Mouse (Mus musculus) retina, embryonic 14.5 days (tissue): ENCODE results near the gene Kctd19.
A peak's percentile ranks its signal among the peaks of the same experiment; 100 is the strongest.

Experiments
- DNase-seq: peaks from one replicate; pipeline ENCODE4 v3.0.0-alpha.2; 2015; ENCODE audit warnings: low spot score

Gene Kctd19

DNA sequence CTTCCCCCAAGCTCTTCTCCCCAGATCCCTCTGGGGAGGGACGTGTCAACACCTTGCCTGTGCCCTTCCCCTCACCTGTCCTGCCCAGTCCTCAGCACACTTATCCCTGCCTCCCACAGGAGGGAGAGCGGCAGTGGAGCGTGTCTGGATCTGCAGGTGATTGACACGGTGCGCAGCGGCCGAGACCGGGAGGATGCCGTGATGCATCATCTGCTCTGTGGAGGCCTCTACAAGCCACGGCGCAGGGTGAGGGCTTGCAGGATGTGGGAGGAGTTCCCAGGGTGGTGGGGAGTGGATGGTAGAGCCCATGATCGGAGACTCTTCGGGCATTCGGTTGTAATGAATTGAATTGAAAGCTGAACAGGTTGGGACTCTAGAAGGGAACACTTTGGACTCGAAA lies 54.1 kb downstream of the Kctd19 start:
- DNase-seq, result no peak

DNA sequence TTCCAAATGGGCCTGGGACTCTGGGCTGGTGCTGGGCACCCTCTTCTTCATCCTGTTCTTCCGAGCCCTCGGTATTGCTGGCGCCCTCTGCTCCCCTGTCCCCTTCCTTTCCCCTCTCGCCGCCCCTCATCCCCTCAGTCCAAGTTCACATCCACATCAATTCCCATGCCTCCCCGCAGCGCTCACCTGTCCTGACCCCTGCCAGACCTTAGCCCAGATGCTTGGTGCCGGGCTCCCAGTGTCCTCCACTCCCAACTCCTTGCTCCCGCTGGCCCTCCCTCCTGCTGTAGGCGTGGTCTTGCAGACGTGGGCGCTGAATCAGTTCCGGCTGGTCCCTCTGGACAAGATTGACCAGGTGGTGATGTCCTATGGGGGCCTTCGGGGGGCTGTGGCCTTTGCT lies 56.6 kb downstream of the Kctd19 start:
- DNase-seq, result no peak

DNA sequence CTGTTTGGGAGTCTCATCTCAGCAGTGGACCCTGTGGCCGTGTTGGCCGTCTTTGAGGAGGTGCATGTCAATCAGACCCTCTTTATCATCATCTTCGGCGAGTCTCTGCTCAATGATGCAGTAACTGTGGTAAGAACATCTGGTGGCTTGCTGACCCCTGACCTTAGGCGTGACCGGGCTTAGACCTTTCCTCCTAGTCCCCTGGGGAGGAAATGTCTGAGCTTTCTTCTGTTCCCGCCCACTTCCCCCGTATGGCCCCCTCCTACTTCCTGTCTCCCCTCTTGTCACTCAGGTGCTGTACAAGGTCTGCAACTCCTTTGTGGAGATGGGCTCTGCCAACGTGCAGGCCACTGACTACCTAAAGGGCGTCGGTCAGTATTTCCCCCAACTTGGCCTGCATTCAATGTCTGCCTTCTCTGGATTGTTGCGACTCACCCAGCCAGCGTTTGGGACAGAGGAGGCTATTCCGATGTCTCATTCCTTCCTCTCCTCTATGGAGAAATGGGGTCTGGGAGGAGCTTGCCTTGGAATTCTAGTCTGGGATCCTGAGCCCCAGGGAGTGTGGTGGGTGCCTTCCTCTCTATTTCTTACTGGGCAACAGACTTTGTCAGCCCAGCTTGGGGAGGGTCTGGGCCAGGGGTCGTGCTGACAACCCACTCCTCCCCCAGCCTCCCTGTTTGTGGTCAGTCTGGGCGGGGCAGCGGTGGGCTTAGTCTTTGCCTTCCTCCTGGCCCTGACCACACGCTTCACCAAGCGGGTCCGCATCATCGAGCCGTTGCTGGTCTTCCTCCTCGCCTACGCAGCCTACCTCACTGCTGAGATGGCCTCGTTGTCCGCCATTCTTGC lies 57.9 kb downstream of the Kctd19 start:
- DNase-seq, result no peak

GRCm38 (mm10) chr8:105354549-105354948 lies 58.8 kb downstream of the Kctd19 start:
- DNase-seq, result no peak

GRCm38 (mm10) chr8:105353583-105354135 lies 59.6 kb downstream of the Kctd19 start:
- no peak for DNase-seq

DNA sequence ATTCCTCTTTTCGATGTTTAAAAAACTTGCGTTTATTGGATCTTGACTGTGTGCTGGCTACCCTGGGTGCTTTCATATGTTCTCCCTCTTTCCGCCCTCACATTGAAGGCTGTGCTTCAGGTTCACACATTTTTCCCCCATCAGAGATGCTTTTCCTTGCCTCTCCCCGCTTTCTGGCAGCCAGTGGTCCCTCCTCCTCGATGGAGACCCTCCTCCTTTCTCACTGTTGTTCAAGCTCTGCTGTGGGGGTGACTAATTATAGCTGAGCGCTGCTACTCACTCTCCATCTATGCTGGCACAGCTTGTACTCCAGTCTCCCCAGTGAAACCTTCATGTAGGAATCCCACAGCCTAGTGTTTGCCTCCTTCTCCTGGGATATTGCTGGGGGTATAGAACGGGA lies 63.1 kb downstream of the Kctd19 start:
- no peak for DNase-seq

- DNase-seq, result peak; percentile 56
Observed at GRCm38 (mm10) chr8:105349096-105349771, 64.1 kb downstream of the Kctd19 start.

DNA sequence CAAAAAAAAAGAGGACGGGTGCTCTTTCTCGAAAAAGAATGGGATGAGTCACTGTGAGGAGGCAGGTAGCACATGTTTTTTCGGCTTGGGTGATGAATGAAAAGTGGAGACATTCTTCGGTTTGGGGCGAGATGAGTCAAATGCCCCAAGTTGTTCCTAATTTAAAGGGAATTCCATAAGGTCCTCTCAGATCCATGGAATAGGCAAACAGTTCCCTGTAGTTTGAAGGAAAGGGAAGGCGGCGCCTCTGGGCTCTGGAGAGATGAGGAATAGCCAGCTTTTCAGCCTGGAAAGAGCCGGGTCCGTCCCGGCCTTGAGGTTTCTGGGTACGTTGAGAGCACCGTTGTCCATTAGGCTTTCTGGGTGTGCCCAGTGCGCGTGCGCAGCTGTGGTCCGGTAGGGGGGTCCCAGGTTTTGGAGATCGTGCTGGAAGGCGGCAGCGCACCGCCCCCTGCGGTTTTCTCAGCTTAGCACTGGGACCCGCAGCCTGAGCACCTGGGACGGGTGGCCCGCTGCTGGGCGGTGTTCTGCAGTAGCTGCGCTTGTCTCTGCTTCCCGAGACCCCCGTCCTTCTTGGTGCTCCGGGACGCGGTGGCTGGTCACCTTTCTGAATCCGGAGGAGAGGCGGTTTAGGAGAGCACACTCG lies 64.7 kb downstream of the Kctd19 start, which contains the start of gene Slc9a5:
Slc9a5 (plus strand) TSS at position 394 of the 646 bp plus-strand sequence.
- peak; percentile 75 for DNase-seq

- DNase-seq, result peak; percentile 96
Observed at GRCm38 (mm10) chr8:105347428-105348221, 65.7 kb downstream of the Kctd19 start, which contains the start of gene Fhod1. Fhod1 (minus strand) TSS chr8:105347953.

DNA sequence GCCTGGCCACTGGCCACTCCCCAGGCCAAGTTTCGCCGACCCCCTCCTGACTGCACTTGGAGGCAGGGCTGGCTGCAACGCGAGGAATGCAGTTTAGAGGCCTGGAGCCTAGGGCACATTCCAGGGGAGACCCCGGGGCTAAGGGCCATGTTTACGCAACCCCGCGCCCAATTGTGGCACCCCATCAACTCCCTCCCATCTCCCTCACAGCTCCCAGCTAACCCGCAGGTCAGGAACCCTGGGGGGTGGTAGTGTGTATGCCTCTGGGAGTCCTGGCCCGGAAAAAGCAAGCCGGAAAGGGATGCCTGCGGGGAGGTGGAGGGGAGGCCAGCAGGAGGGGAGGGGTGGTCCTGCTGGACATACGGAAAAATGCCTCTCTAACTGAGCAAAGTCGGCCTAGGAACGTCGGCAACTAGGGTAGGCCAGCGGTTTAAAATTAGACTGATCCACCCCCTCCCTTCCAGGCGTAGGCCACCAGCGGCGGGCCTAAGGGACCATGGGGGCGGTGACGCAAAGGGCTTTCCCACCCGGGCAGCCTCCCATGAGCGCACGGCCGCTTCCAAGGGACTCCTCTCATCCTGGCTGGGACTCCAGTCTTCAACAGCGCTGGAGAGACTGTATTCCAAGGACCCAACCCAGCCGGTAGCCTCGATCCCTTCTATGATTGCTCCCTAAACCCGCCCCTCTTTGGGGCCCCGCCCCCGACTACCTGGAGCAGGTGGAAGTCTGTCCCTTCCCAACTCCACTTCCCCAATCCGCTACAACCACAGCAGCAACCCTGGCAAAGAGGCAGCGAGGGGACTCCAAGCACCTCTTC lies 66.5 kb downstream of the Kctd19 start:
- DNase-seq, result peak; percentile 40

GRCm38 (mm10) chr8:105345061-105345975 lies 68.0 kb downstream of the Kctd19 start:
- no peak for DNase-seq

GRCm38 (mm10) chr8:105343791-105344574 lies 69.3 kb downstream of the Kctd19 start:
- no peak for DNase-seq

- no peak for DNase-seq
Observed at GRCm38 (mm10) chr8:105342768-105343167, 70.5 kb downstream of the Kctd19 start.

DNA sequence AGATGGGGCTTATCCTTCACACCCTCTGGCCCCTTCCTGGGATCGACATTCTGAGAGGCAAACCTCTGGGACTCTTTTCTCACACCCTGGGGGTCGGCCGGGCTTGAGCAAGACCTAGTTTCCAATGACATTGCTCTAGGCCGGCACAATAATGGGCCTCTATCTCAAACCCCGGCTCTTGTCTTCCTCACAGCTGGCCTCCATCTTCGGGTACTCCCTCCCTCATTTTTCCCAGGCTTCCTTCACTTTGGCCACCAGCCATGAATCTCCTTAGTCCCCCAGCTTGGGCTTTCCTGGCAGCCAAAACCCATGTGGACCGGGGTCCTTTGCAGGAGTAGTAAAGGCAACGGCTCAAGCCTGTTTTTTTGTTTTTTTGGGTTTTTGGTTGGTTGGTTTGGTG lies 71.9 kb downstream of the Kctd19 start:
- no peak for DNase-seq

DNA sequence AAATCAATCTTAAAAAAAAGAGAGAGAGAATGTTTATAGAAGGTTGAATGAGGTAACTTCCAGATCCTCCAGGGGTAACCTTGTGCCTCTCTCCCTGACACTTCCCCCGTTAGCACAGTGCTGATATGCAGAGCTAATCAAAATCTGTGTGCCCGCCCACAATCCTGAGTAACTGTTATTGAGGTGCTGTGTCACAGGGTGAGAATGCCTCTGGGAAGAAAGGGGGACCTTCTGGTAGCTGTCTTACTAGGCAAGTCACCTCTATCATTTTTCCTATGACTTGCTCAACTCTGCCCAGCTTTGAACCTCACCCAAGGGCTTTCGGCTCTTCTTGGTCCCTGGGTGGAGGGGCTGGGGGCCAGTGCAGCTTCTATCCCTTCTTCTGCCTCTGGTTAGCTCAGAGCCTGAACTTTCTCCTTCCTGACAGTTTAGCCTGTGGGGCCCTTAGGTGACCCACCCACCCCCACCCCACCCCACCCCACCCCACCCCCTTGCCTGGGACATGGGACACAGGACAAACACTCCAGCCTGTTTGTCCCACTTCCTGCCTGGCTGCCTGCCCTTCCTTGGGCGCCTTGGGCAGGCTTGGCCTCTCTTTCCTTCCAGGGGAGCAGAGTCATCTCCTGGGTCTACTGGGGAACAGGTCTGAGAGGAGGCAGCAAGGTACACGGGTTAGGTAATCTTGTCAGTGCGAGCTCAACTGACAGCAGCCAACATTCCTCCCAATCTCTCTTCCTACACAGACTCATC lies 73.2 kb downstream of the Kctd19 start:
- no peak for DNase-seq

GRCm38 (mm10) chr8:105338992-105339391 lies 74.3 kb downstream of the Kctd19 start:
- DNase-seq, result no peak

DNA sequence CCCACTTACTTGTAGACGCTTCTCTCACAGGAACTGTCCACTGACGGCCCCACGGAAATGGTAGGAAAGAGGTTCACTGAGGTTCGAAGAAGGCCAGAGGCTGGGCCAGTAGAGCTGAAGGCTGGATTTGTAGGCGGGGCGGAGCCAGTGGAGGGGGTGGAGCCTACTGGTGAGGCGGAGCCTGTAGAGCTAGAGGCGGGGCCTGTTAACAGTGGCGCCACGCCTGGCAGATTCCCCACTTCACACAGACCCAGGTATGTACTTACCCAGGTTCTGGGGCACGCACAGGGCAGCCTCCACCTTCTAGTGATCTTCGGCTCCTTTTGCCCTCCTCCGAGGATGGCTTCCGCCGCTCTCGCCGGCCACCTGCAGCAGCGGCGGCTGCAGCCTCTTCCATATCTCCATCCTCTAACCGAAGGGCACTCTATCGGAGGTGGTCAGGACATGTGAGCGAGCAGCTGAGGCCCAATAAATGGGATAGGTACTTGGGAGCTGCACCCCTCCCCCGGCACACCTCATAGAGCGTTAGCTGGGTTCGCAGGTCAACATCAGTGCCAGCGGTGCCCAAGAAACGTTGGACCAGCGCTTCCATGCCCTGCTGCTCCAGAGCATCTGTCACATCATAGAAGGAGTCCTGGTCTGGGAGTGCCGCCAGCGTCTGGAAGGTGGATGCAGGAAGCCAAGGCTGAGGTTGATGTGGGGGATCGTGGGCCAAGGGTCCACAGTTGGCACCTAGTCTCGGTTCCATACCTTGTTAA lies 76.8 kb downstream of the Kctd19 start:
- no peak for DNase-seq
